Mouse (Mus musculus) naive thymus-derived CD4-positive, alpha-beta T cell, adult 2 months (primary cell): Measurements from ENCODE around the gene Ccdc73.

Experiments used
- DNase-seq: peaks from one replicate; pipeline ENCODE4 v3.0.0-alpha.2; 2011; ENCODE audit warnings: low read depth

Ccdc73 gene

DNA sequence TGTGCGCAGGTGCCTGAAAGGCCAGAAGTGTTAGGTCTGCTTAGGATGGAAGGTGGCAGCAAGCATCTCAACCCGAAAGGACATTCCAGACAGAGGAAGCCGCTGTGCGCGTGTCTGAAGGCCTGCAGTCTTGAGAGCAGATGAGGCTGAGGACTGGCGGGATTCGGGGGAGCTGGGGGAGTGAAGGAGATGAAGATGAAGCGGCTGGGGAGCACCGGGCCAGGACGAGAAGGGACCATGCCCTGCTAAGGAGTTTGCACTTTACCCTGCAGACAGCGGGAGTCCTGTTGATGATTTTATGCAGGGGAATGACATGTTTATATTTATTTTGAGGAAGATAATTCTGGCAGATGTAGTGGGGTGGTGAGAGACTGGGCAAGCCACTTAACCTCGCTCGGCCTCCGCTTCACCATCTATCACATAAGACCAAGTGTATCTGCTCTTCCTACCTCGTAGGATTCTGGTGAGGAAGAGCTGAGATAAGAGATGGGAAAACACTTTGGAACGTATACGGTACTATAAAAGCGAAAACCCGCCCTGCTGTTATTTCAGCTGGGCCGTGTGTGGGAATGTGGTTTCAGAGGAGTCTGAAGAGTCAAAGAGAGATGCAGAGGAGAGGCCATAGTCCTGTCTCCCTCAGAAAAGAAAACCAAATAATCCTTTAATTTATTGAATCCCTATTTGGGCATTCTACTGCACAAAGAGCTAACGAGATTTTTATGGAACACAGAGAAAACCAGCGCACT is 159.5 kb downstream of the Ccdc73 start:
- no peak for DNase-seq

DNA sequence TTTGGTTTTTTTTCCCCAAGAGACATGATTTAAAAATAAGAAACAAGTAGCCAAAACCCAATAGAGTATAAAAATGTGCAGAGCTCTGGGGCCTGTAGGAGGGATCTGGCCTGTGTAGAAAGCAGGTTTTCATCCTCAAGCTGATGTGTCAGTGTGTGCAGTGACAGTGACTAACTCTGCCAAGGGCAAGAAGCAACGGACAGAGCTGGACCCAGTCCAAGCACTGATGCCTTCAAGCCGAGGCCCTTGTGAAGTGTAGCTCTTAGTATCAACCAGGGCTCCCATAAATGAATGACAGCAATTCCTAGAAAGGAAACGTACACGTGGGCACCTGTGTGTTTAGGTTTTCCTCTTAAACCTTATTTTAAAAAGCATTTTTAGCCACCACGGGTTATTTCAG is 161.2 kb downstream of the Ccdc73 start:
- no peak for DNase-seq

DNA sequence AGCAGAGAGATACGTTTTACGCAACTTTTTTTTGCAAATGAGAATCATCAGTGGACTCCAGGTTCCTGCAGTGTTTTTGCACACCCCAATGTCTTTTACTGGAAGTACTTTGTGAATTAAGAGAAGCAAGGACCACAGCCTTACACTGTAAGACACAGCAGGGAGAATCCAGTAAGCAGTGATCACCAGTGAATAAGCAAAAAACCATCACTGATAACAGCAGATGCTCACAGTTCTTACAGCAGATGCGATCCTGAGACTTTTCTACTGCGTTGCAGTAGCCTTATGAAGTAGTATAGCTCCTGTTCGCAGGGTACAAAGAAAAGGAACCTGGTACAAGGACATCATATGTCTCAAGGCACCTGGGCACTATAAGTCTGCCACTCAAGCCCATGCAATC is 162.9 kb downstream of the Ccdc73 start:
- DNase-seq, result no peak

DNA sequence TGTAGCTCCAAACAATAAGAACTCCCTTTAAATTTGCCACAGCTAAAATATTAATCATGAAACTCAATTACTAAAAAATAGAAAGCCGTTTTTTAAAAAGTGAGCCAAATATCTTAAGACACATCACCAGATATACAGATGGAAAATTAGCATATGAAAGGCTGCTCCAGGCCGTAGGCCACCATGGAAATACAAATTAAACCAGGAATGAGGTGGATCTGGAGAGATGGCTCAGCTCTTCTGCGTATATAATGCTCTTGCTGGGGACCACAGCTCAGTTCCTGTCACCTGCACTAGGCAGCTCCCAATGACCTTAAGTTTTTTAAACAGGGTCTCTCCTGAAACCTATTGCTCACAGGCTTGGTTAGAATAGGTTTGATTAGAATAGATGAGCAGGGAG is 166.5 kb downstream of the Ccdc73 start:
- DNase-seq, result no peak

DNA sequence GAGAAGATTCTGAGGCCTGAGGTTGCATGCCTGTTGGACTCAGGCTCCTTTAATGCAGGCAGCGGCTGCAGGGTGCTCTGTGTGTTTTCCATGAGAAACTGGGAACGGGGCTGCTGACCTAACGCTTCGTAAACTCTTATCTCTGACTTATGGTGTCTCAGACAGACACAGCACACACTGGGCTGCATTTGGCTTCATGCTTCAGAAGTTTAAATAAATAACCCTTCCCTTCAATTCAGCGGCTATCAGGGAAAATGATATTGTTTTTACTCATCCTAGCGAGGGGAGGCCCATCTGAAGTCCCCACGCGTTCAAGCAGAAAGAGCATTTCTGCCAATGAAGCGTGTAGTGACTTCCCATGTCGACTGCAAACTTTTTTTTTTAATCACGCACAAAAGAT is 168.4 kb downstream of the Ccdc73 start:
- DNase-seq, result no peak

DNA sequence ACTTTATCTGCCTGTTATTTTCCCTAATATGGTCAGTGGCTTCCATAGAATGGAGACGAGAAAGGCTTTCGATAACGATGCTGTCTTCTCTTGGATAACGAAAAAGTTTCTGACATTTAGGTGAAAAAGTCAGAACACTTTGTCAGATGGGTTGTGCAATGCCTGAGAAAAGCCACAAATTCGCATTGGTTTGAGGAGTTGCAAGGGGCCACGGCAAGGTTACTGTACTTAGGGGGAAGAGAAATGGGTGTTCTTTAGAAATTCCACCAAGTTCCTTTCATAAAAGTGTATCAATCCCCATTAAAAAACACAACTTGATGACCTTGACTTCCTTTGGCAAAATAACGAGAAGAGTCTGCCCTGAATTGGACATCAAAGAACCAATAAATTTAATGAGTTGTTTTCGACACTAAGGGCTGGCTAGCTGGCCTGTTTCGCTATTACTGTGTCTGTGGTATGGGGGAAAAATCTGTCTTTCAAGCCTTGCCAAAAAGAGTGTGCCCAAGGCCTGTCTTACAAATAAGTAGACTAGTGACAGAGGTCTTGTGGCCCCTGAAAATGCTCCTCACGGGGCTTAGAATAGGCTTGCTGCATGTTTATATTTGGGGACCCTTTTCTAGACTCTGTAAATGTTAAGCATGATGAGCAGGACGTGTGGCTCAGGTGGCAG is 168.9 kb downstream of the Ccdc73 start:
- no peak for DNase-seq

DNA sequence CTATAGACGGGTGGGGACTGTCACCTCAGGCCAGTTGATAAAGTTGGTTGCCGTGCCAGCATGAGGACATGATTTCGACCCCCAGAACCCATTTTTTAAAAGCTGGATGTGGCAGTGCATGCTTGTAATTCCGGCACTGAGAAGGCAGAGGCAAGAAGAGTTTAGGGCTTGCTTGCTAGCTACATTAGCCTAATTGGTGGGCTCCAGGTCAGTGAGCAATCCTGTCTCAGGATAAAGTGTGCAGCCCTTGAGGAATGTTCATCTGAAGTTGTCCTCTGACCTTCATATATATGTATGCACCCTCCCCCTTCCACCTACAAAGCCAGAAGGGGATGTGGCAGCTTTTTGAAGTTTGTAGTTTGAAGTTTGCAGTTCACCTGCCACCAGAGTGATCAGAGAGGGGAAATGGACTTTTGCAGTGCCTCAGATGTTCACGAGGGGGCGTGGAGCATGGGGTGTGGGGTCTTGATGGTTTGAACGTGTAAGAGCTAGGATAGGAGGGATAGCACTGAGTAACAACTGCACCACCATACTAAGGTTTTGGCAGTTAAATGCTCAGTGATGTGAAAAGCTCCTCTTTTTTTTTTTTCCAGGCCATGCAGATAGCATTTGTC is 170.5 kb downstream of the Ccdc73 start:
- DNase-seq, result peak; percentile 46

DNA sequence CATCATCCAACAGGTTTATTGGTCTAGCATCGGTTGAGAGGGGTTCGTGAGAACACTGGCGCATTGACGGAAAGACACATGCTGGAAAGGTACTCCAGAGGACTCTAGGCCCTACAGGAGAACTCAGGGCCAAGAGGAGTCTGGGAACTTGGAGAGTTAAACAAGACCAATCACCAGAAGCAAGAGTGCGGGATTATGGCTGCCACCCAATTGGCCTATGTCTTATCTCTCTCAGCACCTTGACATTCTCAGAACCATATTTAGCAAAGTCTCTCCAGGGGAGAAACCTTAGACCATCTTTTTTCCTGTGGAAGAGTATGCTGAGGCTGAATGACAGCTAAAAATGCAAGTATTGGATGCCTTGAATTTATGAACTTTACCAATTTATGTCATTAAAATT is 171.3 kb downstream of the Ccdc73 start:
- DNase-seq, result no peak

DNA sequence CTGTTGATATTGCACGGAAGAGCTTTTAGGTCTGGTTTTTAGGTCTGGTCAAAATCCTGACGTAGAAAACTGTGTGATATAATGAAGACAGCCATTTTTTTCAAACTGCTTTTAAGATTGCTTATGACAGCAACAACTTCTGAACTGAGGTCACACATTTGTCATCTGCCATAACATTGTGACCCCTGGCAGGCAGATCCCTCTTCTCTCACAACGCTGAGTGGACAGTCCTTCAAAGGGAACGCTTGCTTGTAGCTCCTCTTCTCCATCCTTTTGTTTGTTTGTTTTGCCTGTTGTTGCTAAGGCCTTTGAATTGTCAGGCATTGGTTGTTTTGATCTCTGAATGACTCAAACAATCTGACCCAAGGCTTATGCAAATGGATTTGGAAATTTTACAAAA is 173.3 kb downstream of the Ccdc73 start:
- no peak for DNase-seq

DNA sequence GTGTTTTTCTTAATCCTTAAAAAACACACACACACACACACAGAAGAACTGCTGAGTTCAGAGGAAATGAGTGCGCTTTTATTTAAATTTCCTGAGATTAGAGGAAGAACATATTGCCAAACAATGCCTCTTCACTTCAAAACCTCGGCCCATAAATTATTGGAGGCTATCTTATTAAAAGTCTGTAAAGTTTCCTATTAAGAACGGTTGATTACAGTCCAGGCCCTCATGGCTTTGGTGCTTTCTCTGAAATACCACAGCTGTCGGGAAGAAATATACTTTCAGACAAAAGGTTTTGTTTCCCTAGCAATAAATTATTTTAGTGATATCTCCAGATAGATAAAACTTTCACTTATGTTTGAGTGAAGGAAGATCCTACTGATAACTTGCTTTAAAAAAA is 175.5 kb downstream of the Ccdc73 start:
- DNase-seq, result no peak

DNA sequence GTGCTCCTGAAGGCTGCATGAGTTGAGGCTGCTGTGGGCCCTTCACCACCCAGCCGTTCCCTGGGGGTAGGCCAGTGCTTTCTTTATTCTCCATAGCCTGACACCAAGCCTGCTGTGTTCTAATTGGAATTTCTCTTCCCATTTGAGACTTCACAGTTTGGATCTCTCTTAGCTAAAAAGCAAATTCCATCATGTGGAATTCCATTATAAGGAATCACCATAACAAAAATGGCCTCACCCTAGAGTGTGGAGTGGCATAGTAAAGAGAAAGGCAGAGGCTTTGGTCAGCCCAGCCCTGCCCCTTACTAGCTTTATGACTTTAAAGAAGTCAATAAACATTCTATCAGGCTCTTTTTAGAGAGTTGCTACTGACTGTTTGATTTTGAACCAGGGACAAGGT is 180.7 kb downstream of the Ccdc73 start:
- DNase-seq, result no peak

DNA sequence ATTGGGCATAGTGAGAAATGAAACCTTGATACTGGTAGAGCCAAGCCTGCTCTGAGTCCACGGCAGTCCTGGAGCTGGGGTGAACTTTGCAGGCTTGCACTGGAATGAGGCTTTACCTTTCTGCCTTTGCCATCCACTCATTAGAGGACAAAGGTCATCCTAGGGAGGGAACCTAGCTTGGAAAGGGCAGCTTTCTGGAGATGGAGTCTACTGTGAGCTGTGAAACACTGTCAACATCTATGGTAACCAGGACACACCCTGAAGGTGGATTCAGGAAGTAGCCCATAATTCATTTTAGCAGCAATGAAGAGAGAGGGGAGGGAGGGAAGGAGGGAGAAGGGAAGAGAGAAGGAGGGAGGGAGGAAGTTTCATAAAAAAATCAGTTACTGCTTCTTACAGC is 187.9 kb downstream of the Ccdc73 start:
- DNase-seq, result no peak

DNA sequence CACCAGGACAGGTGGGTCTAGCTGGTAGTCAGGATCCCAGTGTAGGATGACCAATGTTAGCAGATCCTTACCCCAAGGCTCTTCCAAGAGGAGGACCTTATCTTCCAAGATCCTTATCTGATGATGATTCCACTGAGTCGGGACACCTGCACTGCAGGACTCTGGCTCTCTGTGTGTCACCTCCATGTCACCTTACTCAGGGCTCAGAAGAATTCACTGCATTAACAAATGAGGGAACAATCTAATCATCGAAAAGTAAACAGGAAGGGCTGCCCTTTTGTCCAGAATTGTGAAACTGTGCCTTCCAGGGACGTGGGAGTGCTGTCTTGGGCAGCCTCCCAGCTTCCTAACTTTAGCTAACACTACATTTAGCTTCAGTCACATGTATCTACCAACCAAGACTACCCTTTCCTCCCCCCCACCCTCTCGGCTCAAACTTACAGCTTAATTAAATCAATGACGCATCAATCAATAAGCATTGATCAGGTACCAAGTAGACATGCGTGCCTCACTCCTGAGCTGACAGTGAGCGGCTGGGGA is 191.0 kb downstream of the Ccdc73 start:
- no peak for DNase-seq

DNA sequence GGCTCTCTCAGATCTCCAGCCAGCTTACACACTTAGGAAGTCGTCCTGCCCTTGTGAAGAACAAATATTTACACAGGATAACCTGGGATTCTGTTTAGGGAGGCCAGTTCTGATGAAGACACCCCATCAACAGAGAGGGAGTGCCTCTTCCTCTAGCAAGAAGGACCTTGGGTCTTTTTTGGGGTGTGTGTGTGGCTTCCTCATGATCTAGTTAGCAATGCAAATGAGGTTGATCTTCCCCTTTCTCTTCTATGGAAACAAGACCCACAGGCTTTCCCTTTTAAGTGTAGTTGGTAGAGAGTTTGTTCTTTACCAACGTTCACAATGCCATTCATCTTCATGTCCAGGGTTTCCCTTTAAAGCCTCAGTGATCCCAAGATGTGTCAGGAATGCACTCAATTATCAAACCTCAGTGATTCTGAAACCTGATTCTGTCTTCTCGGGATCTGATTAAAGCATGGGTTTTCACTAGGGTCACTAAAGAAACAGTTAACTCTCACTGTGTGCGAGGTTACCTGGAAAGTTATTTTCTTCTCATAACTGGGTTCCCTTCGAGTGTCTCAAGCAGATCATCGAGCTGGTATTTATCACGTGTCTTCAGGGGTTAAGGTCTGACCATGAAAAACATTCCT is 195.3 kb downstream of the Ccdc73 start:
- DNase-seq, result no peak
